In genomic region chr3:145653191-145653940, GRCm38 (mm10) we compare ENCODE assay signal across 8 mouse cellular contexts. TPM values are rescaled to one million over a fixed set of nuclear protein-coding genes. Genes with fewer than 3 reads are reported as not detected.
A peak's percentile ranks its signal among the peaks of the same experiment; 100 is the strongest.
DNase-seq lines count a peak whose midpoint lies in the region; ATAC-seq lines count a peak whose summit lies in the region.
"Had no signal": no experiment of that assay in that cellular context is flagged by ENCODE, and none has a peak within 500 bp of the region (broad histone marks: within the 10 kb centered on the region; RNA-seq: fewer than 3 reads in every experiment).

No protein-coding gene starts in this region.

- peaks cover 61% of the 10 kb centered on the region for H3K4me1 ChIP-seq in hindbrain, embryonic 10.5 days (replicated peaks)

- peak; percentile 59; the same call in 1 of the 2 replicates for ATAC-seq in frontal cortex, adult (ENCODE audit: low TSS enrichment)
- peak; percentile 68 for ATAC-seq in megakaryocyte-erythroid progenitor cell, adult 5-6 weeks (replicated peaks; ENCODE audit: low FRiP score, low TSS enrichment, poor library complexity, severe bottlenecking)

- DNase-seq in Muller cell, postnatal 12 days (ENCODE audit: inconsistent ontology term): peak; percentile 97
- DNase-seq in adrenal gland, postnatal 36 days: peak; percentile 85 to 86
- DNase-seq in hindbrain, embryonic 10.5 days (ENCODE audit: low spot score): peak; percentile 80
- peak; percentile 70 to 73 for DNase-seq in left cerebral cortex, postnatal 36 days (ENCODE audit: low spot score in 2 of 2)
- peak; percentile 65 for DNase-seq in skeletal muscle tissue, adult 2 months (ENCODE audit: low read depth, low spot score)

- H3K4me3 ChIP-seq in hindbrain, embryonic 10.5 days: peak overlapping the region; percentile 72

- no peaks in the 10 kb centered on the region for H3K9me3 ChIP-seq in hindbrain, embryonic 10.5 days

- under 1% methylated on average over 53 of the region's 53 CpGs for WGBS in hindbrain, embryonic 10.5 days

- intact Hi-C loops in left cerebral cortex, postnatal 36 days (cut with DNase I): loop anchor here (2.0 to 5.0 kb wide), 2 partner anchors 105 to 179 kb away; partner anchors contain the start of gene Ddah1

- no peaks in the 10 kb centered on the region for H3K36me3 ChIP-seq in hindbrain, embryonic 10.5 days

- peaks cover 50% of the 10 kb centered on the region for H3K27me3 ChIP-seq in hindbrain, embryonic 10.5 days (ENCODE audit: insufficient read depth, poor library complexity, severe bottlenecking)

- H3K27ac ChIP-seq in hindbrain, embryonic 10.5 days: peak overlapping the region; percentile 81
- H3K27ac ChIP-seq: macrophage had no signal

RNA-seq across cellular contexts. Expression of gene Ccn1, which starts 3.6 kb away (rescaled TPM):
- total RNA-seq in adrenal gland, postnatal 36 days (2021): 10 to 100 TPM; 19.4 to 25.8 TPM
- 42.9 and 43.4 TPM in 2 replicates for polyA plus RNA-seq in hindbrain, embryonic 10.5 days (2016; fragmentation: Nextera tagmentation; extraction: Ambion mirVana)
- 10 to 100 TPM in 1 of 2 experiments, 1 to 10 TPM in 1; 3.1 to 19.7 TPM for total RNA-seq in left cerebral cortex, postnatal 36 days (2021)
- total RNA-seq in megakaryocyte-erythroid progenitor cell, adult 5-6 weeks (2014; fragmentation: Nextera tagmentation): not detected in 2 replicates
- 1.9 TPM in 1 of 2 replicates, not detected in the other for total RNA-seq in megakaryocyte-erythroid progenitor cell, adult 5-6 weeks (2017)

Comparison
In these comparisons a context has a peak if more than half of its experiments do, and no peak if none do; other contexts are left out.
1. Peak in every context shown above with its lines: DNase-seq, ATAC-seq, H3K4me3 ChIP-seq and H3K27ac ChIP-seq.